Mouse (Mus musculus) bone marrow, adult 2 months (tissue): ENCODE data around the gene Camk2g. TPM values are rescaled to one million over a fixed set of nuclear protein-coding genes. Genes with fewer than 3 reads are reported as not detected.
A peak's percentile ranks its signal among the peaks of the same experiment; 100 is the strongest.

Experiments
- H3K27ac ChIP-seq: fragments of 200-500 bp; 2 replicates; pipeline ENCODE4 v1.5.1; 2012; ENCODE audit warnings: low read depth, mild to moderate bottlenecking, control low read depth, inconsistent platforms, low read length; ENCODE audit not compliant: control insufficient read depth, poor library complexity, insufficient read depth
- H3K4me1 ChIP-seq: fragments of 200-500 bp; 2 replicates; pipeline ENCODE4 v1.6.1; 2011; ENCODE audit warnings: low read length; ENCODE audit not compliant: control insufficient read depth, insufficient read depth
- H3K4me3 ChIP-seq: fragments of 200-500 bp; replicated peaks from 2 replicates; pipeline ENCODE3; 2011; ENCODE audit warnings: mild to moderate bottlenecking, low read depth, low read length, control low read depth; ENCODE audit not compliant: control insufficient read depth
- CTCF ChIP-seq: fragments of 200-500 bp; IDR thresholded peaks from 2 replicates; pipeline ENCODE4 v1.5.1; 2011; ENCODE audit warnings: low read length, control low read depth; ENCODE audit not compliant: control insufficient read depth, insufficient read depth
- POLR2A ChIP-seq: fragments of 200-500 bp; IDR thresholded peaks from 2 replicates; pipeline ENCODE4 v1.6.1; 2011; ENCODE audit warnings: low read depth, mild to moderate bottlenecking, control low read depth, low read length, borderline replicate concordance; ENCODE audit not compliant: control insufficient read depth
- WGBS: fragments of 180-500 bp; shearing (Covaris S2); methylation state at CpG from one replicate; pipeline ENCODE4 v1.1.7; 2018; 5-methylcytosine and 5-hydroxymethylcytosine counted together
- polyA plus RNA-seq: library from polyadenylated mRNA; stranded (reverse); fragments of >200 nt; gene quantifications from 2 replicates; pipeline ENCODE4 v1.2.4, GENCODE M21; 2011; ENCODE audit warnings: low replicate concordance; ENCODE audit not compliant: missing spikeins, insufficient read depth, insufficient read length

Camk2g gene
- polyA plus RNA-seq, 1 experiment = 13.8 TPM

DNA sequence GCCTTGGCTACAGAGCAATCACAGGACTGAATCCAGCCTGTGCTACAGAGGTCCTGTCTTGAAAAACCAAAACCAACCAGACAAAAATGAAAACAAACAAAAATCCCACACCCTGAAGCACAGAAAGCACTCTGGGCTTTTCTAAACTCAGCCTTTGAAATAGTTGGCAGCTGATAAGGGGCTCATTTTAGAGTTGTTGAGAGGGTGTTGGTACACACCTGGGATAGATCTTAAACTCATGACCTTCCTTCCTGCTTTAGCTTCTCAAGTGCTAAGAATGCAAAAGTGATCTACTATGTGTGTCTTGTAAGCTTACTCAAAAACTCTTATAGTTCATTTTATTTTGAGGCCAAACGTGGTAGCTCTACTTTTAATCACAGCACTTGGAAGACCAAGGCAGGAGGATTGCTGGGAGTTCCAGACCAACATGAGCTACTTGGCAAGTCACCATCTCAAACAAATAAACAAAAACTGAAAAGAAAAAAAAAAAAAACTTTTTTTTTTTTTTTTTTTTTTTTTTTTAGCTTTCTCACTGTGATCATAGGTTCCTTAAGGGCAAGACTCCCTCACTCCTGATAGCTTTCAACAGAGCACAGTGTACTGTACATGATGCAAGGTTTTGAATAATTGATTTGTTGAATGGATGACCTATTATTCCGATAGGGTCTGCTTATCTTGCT is 9.2 kb upstream of the Camk2g start:
- no peaks in the 10 kb centered on the region; the same call in 1 of the 2 replicates for H3K4me1 ChIP-seq
- H3K27ac ChIP-seq = no peak overlapping the region
- 36% methylated on average over 2 of the region's 2 CpGs for WGBS
- TF ChIP-seq POLR2A (no peak), CTCF (no peak)
- no peak overlapping the region for H3K4me3 ChIP-seq

DNA sequence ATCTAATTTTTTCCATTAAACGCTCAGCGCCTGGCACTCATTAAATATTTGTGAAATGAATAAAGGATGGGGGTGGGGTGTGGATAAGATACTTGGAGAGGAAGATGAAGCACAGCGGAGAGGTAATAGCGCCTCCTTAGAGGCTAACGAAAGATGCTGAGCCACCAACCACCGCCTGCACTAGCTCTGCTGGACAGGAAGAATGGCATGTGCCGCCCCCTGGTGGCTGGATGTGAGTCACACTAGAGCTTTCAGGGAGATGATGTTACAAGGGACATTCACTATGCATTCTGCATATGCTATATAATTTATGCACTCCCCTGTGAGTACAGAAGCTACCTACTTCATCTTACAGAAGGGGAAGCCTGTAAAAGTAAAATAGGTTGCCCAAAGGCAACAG is 4.9 kb upstream of the Camk2g start:
- 7% methylated on average over 7 of the region's 7 CpGs for WGBS
- Histone ChIP-seq H3K4me3 (no peak overlapping the region), H3K4me1 (peaks cover 3% of the 10 kb centered on the region), H3K27ac (no peak overlapping the region)
- peak; percentile 98 for TF ChIP-seq CTCF
- no peak for TF ChIP-seq POLR2A

DNA sequence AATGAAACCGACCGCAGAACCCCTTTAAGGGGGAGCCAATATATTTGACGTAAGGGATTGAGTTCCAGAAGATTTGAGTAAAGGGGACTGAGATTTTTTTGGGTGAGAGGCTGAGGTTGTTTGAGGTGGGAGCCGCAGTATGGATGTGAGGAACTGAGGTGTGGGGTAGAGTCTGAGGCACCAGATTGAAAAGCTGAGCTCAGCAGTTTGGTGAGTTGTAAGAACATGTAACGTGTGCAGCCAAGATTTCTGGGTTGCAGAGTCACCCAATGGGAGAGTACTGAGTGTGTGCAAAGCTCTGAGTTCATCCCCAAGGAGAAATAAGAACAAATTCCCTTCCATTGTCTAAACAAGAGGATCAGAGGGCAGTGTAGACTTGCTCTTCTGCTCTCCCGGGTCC is 4.4 kb upstream of the Camk2g start:
- no peak for TF ChIP-seq POLR2A
- no peak for TF ChIP-seq CTCF
- Histone ChIP-seq H3K27ac (no peak overlapping the region), H3K4me1 (peaks cover 3% of the 10 kb centered on the region), H3K4me3 (no peak overlapping the region)
- WGBS = 78% methylated on average over 6 of the region's 6 CpGs

DNA sequence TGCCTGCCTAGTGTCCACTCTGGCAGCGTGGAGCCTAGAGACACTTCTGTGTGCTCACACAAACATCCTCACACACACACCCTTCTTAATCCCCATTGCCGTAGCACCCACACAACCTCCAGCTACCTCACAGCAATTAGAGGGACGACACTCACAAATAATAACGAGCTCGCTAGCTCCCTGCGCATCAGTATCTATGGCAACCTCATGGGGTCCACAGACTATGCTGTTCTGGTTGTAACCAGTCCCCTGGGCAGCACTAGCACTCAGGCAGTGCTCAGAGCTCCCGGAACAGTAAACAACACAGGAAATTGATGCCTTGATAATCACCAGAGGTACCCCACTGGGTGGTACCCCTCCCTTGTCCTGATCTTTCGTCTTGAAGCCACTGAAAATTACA is 2.8 kb upstream of the Camk2g start:
- no peak overlapping the region for H3K4me3 ChIP-seq
- peaks cover 5% of the 10 kb centered on the region for H3K4me1 ChIP-seq
- TF ChIP-seq CTCF (no peak), POLR2A (no peak)
- no peak overlapping the region for H3K27ac ChIP-seq
- WGBS = 87% methylated on average over 8 of the region's 8 CpGs

DNA sequence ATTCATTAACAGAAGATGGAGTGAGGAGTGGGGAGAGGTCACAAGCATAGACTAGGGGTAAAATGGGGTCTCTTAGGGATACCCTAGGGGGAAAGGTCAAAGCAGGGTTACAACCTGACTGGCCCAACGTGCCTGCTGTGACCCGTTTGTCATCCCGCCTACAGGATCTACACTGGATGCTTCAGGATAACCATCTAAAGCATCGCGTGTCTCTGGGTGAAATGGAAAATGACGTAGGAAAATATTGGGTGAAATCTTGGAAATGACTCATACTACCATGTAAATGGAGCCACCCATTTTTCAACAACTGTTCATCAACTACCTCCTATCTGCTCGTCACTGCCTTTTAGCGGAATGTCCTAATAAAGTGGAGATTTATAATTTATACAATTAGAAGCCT is 2.3 kb upstream of the Camk2g start:
- Histone ChIP-seq H3K4me3 (no peak overlapping the region), H3K27ac (no peak overlapping the region), H3K4me1 (peaks cover 5% of the 10 kb centered on the region)
- TF ChIP-seq POLR2A = no peak
- TF ChIP-seq CTCF = no peak
- WGBS = 82% methylated on average over 8 of the region's 8 CpGs

DNA sequence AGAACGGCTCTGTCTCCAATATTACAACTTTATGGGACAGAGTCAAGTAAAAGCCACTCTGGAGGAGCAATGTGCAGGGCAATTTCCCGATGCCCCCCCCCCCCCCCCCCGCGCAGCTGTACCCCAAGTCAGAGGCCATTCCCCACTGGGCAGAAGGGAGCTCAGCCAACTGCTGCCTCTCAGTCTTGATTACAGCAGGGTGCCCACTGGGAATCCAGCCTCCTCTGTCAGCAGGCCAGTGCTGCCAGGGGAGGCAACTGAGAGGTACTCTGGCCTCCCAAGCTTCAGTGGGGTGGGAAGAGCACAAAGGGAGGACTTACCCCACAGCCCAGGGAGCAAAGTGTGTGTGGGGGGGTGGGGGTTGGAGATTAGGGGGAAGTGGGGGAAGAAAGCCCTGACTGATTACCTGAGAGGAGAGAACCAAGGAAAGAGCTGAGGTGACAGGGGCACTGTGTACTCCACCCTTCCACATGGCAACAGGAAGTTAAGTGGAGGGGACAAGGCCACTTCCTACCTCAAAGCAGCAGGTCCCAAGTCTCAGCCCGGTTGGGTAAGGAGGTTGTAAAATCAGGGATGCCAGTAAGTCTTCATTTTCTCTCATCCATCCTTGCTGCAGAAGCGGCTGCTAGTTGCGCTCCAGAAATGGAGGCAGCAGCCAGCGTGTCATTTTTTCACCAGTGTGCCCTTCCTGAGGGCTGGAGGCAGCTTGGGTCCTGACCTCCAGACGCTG is 1.7 kb upstream of the Camk2g start:
- H3K4me3 ChIP-seq = no peak overlapping the region
- H3K4me1 ChIP-seq = peaks cover 5% of the 10 kb centered on the region
- 43% methylated on average over 9 of the region's 9 CpGs for WGBS
- H3K27ac ChIP-seq = peak overlapping the region; percentile 50; the same call in 1 of the 2 replicates
- TF ChIP-seq POLR2A (no peak), CTCF (no peak)

DNA sequence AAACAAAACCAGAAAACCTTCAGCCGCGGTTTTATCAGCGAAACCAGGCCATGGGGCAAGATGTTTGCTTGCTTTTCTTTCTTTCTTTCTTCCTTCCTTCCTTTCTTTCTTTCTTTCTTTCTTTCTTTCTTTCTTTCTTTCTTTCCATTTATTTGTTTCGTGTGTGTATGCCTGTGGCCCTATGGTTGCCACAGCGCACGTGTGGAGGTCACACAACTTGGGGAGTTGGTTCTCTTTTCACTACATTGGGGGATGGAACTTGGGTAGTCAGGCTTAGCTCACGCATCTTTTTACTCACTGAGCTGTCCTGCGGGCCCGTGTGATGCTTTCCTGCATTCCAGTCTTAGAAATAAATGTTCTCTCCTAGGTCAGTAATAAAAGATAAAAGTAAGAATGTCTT is 701 bp upstream of the Camk2g start:
- Histone ChIP-seq H3K27ac (peak overlapping the region; percentile 77), H3K4me1 (peaks cover 5% of the 10 kb centered on the region), H3K4me3 (peak overlapping the region; percentile 10)
- 5% methylated on average over 9 of the region's 9 CpGs for WGBS
- TF ChIP-seq POLR2A = no peak
- no peak for TF ChIP-seq CTCF

DNA sequence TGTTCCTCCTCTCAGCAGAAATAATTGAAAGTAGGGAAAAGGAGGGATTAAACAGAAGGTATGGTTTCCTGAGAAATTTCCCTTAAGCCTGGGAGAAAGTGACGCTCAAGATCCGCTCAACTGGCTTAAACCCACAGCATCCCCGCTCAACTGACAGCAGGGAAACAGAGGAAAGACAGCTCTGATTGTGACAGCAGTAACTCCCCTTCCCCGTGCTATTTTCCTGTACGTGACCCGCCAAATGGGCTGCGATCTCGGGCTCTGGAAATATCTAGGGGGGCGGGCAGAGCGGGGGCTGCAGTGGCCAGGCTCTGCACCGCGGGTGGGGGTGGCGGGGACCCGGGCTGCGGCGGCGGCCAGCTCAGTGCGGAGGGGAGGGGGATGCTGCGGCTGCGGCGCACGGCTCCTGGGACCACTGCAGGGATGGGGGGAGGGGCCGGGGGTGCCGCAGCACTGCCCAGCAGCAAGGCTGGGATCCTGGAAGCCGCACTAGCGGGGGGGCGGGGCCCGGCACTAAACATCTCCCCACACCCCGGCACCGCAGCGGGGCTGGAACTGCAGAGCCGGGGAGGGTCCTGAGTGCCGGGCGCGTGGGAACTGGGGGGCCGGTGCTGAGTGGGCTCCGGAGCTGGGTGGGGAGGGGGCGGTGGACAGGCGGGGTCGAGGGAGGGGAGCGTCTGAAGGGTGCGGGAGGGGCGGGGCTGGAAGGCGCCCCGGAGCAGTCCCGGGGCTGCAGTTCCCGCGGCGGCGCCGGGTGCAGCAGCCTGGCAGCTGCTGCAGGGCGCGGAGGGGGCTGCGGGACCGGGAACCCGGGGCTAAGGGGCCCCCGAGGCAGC is 748 bp downstream of the Camk2g start:
- peaks cover 5% of the 10 kb centered on the region for H3K4me1 ChIP-seq
- WGBS = 2% methylated on average over 52 of the region's 57 CpGs
- TF ChIP-seq CTCF = no peak
- TF ChIP-seq POLR2A = no peak
- H3K27ac ChIP-seq = 0 out of 2 replicates have a peak overlapping the region, but pooled peaks have one; percentile 77
- H3K4me3 ChIP-seq = peak overlapping the region; percentile 57
